Mouse (Mus musculus): ENCODE measurements around the gene Psmd6. TPM values are rescaled to one million over a fixed set of nuclear protein-coding genes. Genes with fewer than 3 reads are reported as not detected.

Gene Psmd6
- total and polyA plus RNA-seq, 3 experiments, result 185 to 647 (median 201) TPM

- no peak overlapping the region for H3K4me3 ChIP-seq (ENCODE audit: control insufficient read depth in 1 of 2, insufficient read depth in 1 of 2, low read depth in 2 of 2, low read length in 2 of 2)
- no peak overlapping the region for H3K27ac ChIP-seq (ENCODE audit: control insufficient read depth, low read depth, low read length)
- DNase-seq (ENCODE audit: low read depth, low spot score), result no peak
- no peaks in the 10 kb centered on the region for H3K27me3 ChIP-seq (ENCODE audit: control insufficient read depth in 1 of 2, insufficient read depth in 2 of 2, low read length in 2 of 2)
- no peaks in the 10 kb centered on the region for H3K79me2 ChIP-seq (ENCODE audit: control insufficient read depth, insufficient read depth, low read length, poor library complexity)
- H3K9ac ChIP-seq (ENCODE audit: control insufficient read depth, low read depth, low read length, poor library complexity, severe bottlenecking), result no peak overlapping the region
- H3K4me1 ChIP-seq (ENCODE audit: control insufficient read depth in 1 of 2, insufficient read depth in 2 of 2, low read length in 2 of 2), result peaks cover 2 to 11% of the 10 kb centered on the region in 2 experiments; a peak in 3 of 4 replicates
- peaks cover 0 to 12% of the 10 kb centered on the region in 2 experiments; a peak in 2 of 4 replicates for H3K36me3 ChIP-seq (ENCODE audit: control insufficient read depth in 1 of 2, insufficient read depth in 2 of 2, low read length in 2 of 2)
- H3K9me3 ChIP-seq (replicated peaks; ENCODE audit: insufficient read depth, low read length), result no peaks in the 10 kb centered on the region
- no peak for TF ChIP-seq CHD2 (IDR thresholded peaks at IDR 0.05; ENCODE audit: low read length)
- TF ChIP-seq BHLHE40 (IDR thresholded peaks at IDR 0.05; ENCODE audit: borderline replicate concordance, low read depth, low read length), result no peak
- TF ChIP-seq E2F4 (IDR thresholded peaks at IDR 0.05; ENCODE audit: borderline replicate concordance, low read depth, low read length), result no peak
- TF ChIP-seq ELF1 (IDR thresholded peaks at IDR 0.05; ENCODE audit: low read depth, low read length), result no peak
These were observed 54.5 kb downstream of the Psmd6 start for GRCm38 (mm10) chr14:14066241-14066640.

GRCm38 (mm10) chr14:14065142-14065498, 55.7 kb downstream of the Psmd6 start:
- no peak overlapping the region for H3K4me3 ChIP-seq (ENCODE audit: control insufficient read depth in 1 of 2, insufficient read depth in 1 of 2, low read depth in 2 of 2, low read length in 2 of 2)
- DNase-seq (ENCODE audit: low read depth, low spot score), result no peak
- H3K27me3 ChIP-seq (ENCODE audit: control insufficient read depth in 1 of 2, insufficient read depth in 2 of 2, low read length in 2 of 2), result no peaks in the 10 kb centered on the region
- H3K36me3 ChIP-seq (ENCODE audit: control insufficient read depth in 1 of 2, insufficient read depth in 2 of 2, low read length in 2 of 2), result peaks cover 0 to 12% of the 10 kb centered on the region in 2 experiments; a peak in 2 of 4 replicates
- H3K9me3 ChIP-seq (replicated peaks; ENCODE audit: insufficient read depth, low read length), result no peaks in the 10 kb centered on the region
- H3K79me2 ChIP-seq (ENCODE audit: control insufficient read depth, insufficient read depth, low read length, poor library complexity), result no peaks in the 10 kb centered on the region
- no peak overlapping the region for H3K27ac ChIP-seq (ENCODE audit: control insufficient read depth, low read depth, low read length)
- peaks cover 2 to 11% of the 10 kb centered on the region in 2 experiments; a peak in 3 of 4 replicates for H3K4me1 ChIP-seq (ENCODE audit: control insufficient read depth in 1 of 2, insufficient read depth in 2 of 2, low read length in 2 of 2)
- H3K9ac ChIP-seq (ENCODE audit: control insufficient read depth, low read depth, low read length, poor library complexity, severe bottlenecking), result no peak overlapping the region
- TF ChIP-seq USF2 (IDR thresholded peaks at IDR 0.05; ENCODE audit: borderline replicate concordance in 1 of 2, insufficient read depth in 1 of 2, low read depth in 1 of 2, low read length in 2 of 2), result no peak
- TF ChIP-seq SIN3A (IDR thresholded peaks at IDR 0.05; ENCODE audit: low read length), result no peak
- no peak for TF ChIP-seq MEF2A (IDR thresholded peaks at IDR 0.05; ENCODE audit: extremely low read depth, insufficient replicate concordance, low read depth, low read length, poor library complexity, severe bottlenecking)
- TF ChIP-seq POLR2AphosphoS5 (IDR thresholded peaks at IDR 0.05; ENCODE audit: borderline replicate concordance, low read depth, low read length), result no peak
- TF ChIP-seq RCOR1 (IDR thresholded peaks at IDR 0.05; ENCODE audit: low read depth, low read length), result no peak
- TF ChIP-seq TCF12 (IDR thresholded peaks at IDR 0.05; ENCODE audit: low read depth, low read length), result no peak
- no peak for TF ChIP-seq MAX (IDR thresholded peaks at IDR 0.05; ENCODE audit: low read length)
- no peak for TF ChIP-seq E2F4 (IDR thresholded peaks at IDR 0.05; ENCODE audit: borderline replicate concordance, low read depth, low read length)
- TF ChIP-seq NELFE (IDR thresholded peaks at IDR 0.05; ENCODE audit: low read depth, low read length), result no peak
- no peak for TF ChIP-seq POLR2A (IDR thresholded peaks at IDR 0.05; ENCODE audit: control insufficient read depth in 1 of 2, insufficient read depth in 1 of 2, low read depth in 1 of 2, low read length in 2 of 2, poor library complexity in 1 of 2)
- no peak for TF ChIP-seq ZKSCAN1 (IDR thresholded peaks at IDR 0.05; ENCODE audit: low read depth, low read length)
- no peak for TF ChIP-seq MYC (IDR thresholded peaks at IDR 0.05; ENCODE audit: low read depth, low read length)
- TF ChIP-seq MAFK (IDR thresholded peaks at IDR 0.05; ENCODE audit: borderline replicate concordance, low read depth, low read length), result no peak
- no peak for TF ChIP-seq ZNF384 (IDR thresholded peaks at IDR 0.05; ENCODE audit: low read depth, low read length)
- no peak for TF ChIP-seq BHLHE40 (IDR thresholded peaks at IDR 0.05; ENCODE audit: borderline replicate concordance, low read depth, low read length)
- no peak for TF ChIP-seq RAD21 (IDR thresholded peaks at IDR 0.05; ENCODE audit: low read depth, low read length)
- no peak for TF ChIP-seq ETS1 (IDR thresholded peaks at IDR 0.05; ENCODE audit: low read depth, low read length)
- TF ChIP-seq NRF1 (IDR thresholded peaks at IDR 0.05; ENCODE audit: insufficient read depth, low read depth, low read length, poor library complexity, severe bottlenecking), result no peak
- no peak for TF ChIP-seq TBP (IDR thresholded peaks at IDR 0.05; ENCODE audit: low read depth, low read length)
